Mouse (Mus musculus): ENCODE data around the gene Tpra1. TPM values are rescaled to one million over a fixed set of nuclear protein-coding genes. Genes with fewer than 3 reads are reported as not detected.

Tpra1 gene
- polyA plus RNA-seq, 1 experiment from 2014 or later, result 45.8 TPM

- 90% methylated on average over 12 of the region's 12 CpGs for WGBS
- H3K27me3 ChIP-seq (ENCODE audit: control insufficient read depth, insufficient read depth, low read length), result no peaks in the 10 kb centered on the region
- ATAC-seq (ENCODE audit: low FRiP score) (no peak), DNase-seq (ENCODE audit: low spot score) (no peak)
- no peaks in the 10 kb centered on the region for H3K9me3 ChIP-seq (ENCODE audit: control insufficient read depth, low read length)
- H3K4me1 ChIP-seq (replicated peaks; ENCODE audit: control insufficient read depth, insufficient read depth, low read length), result 0 out of 2 replicates have a peak, but pooled peaks cover 5% of the 10 kb centered on the region
- no peak overlapping the region for H3K4me2 ChIP-seq (replicated peaks)
- no peak overlapping the region for H3K4me3 ChIP-seq (replicated peaks; ENCODE audit: low read length)
- peaks cover 24% of the 10 kb centered on the region for H3K36me3 ChIP-seq (replicated peaks; ENCODE audit: control insufficient read depth, insufficient read depth)
- peak overlapping the region; percentile 26; the same call in 1 of the 2 replicates for H3K27ac ChIP-seq
- H3K9ac ChIP-seq, result no peak overlapping the region
These were observed 16.2 kb upstream of the Tpra1 start for GRCm38 (mm10) chr6:88885644-88886416.

- Histone ChIP-seq H3K36me3 (replicated peaks; ENCODE audit: control insufficient read depth, insufficient read depth) (peaks cover 27% of the 10 kb centered on the region), H3K27me3 (ENCODE audit: control insufficient read depth, insufficient read depth, low read length) (no peaks in the 10 kb centered on the region), H3K4me3 (replicated peaks; ENCODE audit: low read length) (no peak overlapping the region), H3K9ac (no peak overlapping the region), H3K4me2 (replicated peaks) (no peak overlapping the region), H3K4me1 (replicated peaks; ENCODE audit: control insufficient read depth, insufficient read depth, low read length) (0 out of 2 replicates have a peak, but pooled peaks cover 5% of the 10 kb centered on the region), H3K9me3 (ENCODE audit: control insufficient read depth, low read length) (no peaks in the 10 kb centered on the region), H3K27ac (0 out of 2 replicates have a peak overlapping the region, but pooled peaks have one; percentile 26)
- ATAC-seq (ENCODE audit: low FRiP score) (peak; percentile 55), DNase-seq (ENCODE audit: low spot score) (no peak)
- 57% methylated on average over 2 of the region's 2 CpGs for WGBS
These were observed 15.6 kb upstream of the Tpra1 start for GRCm38 (mm10) chr6:88886417-88886967.

DNA sequence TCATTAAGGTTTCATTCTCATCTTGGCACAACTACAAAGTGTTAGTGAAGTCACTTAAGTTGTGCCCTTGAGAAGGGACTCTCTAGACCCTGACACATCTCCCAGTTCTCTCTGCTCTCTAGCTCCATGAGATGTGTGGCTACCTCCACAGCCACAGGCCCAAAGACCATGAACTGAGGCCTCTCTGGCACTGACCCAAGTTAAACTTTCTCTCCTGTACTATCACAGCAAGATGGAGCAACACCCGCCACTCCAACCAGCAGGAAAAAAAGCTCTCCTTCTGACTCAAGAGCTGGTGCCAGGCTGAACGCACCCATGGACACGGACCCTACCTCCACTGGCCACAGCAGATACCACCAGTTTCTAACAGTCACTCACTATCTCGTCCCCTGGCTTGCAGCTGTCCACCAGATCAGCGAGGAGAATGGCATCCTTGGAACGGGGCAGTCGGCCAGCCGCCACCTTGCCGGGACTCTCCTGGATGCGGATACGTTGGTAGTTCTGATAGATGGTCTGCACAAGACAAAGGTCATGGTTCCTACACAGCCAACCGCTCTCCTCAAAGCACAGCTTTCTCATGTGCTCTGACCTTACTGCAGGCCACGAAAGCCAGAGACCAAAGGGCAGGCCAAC, 12.5 kb upstream of the Tpra1 start:
- H3K27ac ChIP-seq, result no peak overlapping the region
- no peak for DNase-seq (ENCODE audit: low spot score)
- WGBS, result 94% methylated on average over 13 of the region's 13 CpGs

DNA sequence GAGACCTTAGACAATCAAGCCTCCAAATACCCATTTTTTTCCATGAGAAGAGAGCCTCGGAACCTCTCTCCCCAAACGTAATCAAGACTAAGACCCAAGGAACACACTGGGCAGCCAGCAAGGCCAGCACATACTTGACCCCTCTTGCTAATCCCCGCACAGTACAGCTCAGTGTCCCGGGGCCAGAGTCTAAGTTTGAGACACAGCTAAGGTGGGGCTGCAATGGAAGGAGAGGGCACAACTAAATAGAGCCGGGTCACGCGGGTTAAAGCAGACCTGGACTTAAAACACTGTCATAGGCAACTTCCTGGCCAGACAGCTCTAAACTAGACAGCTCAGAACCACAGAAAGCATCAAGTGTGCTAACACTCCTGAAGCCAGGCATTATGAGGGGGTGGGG, 11.2 kb upstream of the Tpra1 start:
- 94% methylated on average over 7 of the region's 7 CpGs for WGBS
- no peak for ATAC-seq (ENCODE audit: low FRiP score)
- H3K36me3 ChIP-seq (replicated peaks; ENCODE audit: control insufficient read depth, insufficient read depth), result peaks cover 30% of the 10 kb centered on the region

More for the DNA sequence above, 12.5 kb upstream of the Tpra1 start:
- no peak for ATAC-seq (ENCODE audit: low FRiP score)
- 0 out of 2 replicates have a peak, but pooled peaks cover 5% of the 10 kb centered on the region for H3K4me1 ChIP-seq (replicated peaks; ENCODE audit: control insufficient read depth, insufficient read depth, low read length)
- H3K4me2 ChIP-seq (replicated peaks), result no peak overlapping the region
- H3K36me3 ChIP-seq (replicated peaks; ENCODE audit: control insufficient read depth, insufficient read depth), result peaks cover 33% of the 10 kb centered on the region
- no peaks in the 10 kb centered on the region for H3K27me3 ChIP-seq (ENCODE audit: control insufficient read depth, insufficient read depth, low read length)
- H3K9ac ChIP-seq, result no peak overlapping the region
- H3K4me3 ChIP-seq (replicated peaks; ENCODE audit: low read length), result no peak overlapping the region
- no peaks in the 10 kb centered on the region for H3K9me3 ChIP-seq (ENCODE audit: control insufficient read depth, low read length)

DNA sequence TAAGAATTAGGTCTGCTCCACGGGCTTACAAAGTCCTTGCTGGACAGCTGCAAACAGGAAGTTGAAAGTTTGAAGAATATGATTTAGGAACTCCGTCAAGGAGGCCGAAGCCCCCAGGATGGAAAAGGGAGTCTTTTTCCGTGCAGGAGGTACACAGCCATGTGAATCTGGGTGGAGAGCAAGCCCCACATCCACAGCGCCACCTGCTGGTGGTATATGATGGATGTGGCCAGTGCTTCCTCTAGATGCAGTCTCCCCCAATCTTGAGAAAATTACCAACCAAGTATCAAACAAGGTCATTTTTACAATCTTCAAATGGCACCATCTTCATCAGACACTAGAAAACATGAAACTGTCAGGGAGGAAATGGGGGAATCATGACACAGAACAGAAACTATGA, 8.5 kb upstream of the Tpra1 start:
- WGBS, result 57% methylated on average over 5 of the region's 5 CpGs
- Histone ChIP-seq H3K9me3 (ENCODE audit: control insufficient read depth, low read length) (no peaks in the 10 kb centered on the region), H3K4me1 (replicated peaks; ENCODE audit: control insufficient read depth, insufficient read depth, low read length) (0 out of 2 replicates have a peak, but pooled peaks cover 3% of the 10 kb centered on the region), H3K4me3 (replicated peaks; ENCODE audit: low read length) (no peak overlapping the region), H3K4me2 (replicated peaks) (no peak overlapping the region), H3K27ac (no peak overlapping the region), H3K9ac (no peak overlapping the region), H3K27me3 (ENCODE audit: control insufficient read depth, insufficient read depth, low read length) (no peaks in the 10 kb centered on the region), H3K36me3 (replicated peaks; ENCODE audit: control insufficient read depth, insufficient read depth) (peaks cover 21% of the 10 kb centered on the region)
- ATAC-seq (ENCODE audit: low FRiP score) (no peak), DNase-seq (ENCODE audit: low spot score) (peak; percentile 79)

More for the DNA sequence above, 11.2 kb upstream of the Tpra1 start:
- Histone ChIP-seq H3K4me1 (replicated peaks; ENCODE audit: control insufficient read depth, insufficient read depth, low read length) (0 out of 2 replicates have a peak, but pooled peaks cover 5% of the 10 kb centered on the region), H3K4me2 (replicated peaks) (no peak overlapping the region), H3K9me3 (ENCODE audit: control insufficient read depth, low read length) (no peaks in the 10 kb centered on the region), H3K27ac (no peak overlapping the region), H3K4me3 (replicated peaks; ENCODE audit: low read length) (no peak overlapping the region), H3K9ac (no peak overlapping the region), H3K27me3 (ENCODE audit: control insufficient read depth, insufficient read depth, low read length) (no peaks in the 10 kb centered on the region)
- no peak for DNase-seq (ENCODE audit: low spot score)

- Histone ChIP-seq H3K9ac (no peak overlapping the region), H3K27me3 (ENCODE audit: control insufficient read depth, insufficient read depth, low read length) (no peaks in the 10 kb centered on the region), H3K36me3 (replicated peaks; ENCODE audit: control insufficient read depth, insufficient read depth) (peaks cover 8% of the 10 kb centered on the region; the same call in 1 of the 2 replicates), H3K4me1 (replicated peaks; ENCODE audit: control insufficient read depth, insufficient read depth, low read length) (0 out of 2 replicates have a peak, but pooled peaks cover 3% of the 10 kb centered on the region), H3K4me3 (replicated peaks; ENCODE audit: low read length) (no peak overlapping the region), H3K27ac (no peak overlapping the region), H3K9me3 (ENCODE audit: control insufficient read depth, low read length) (no peaks in the 10 kb centered on the region), H3K4me2 (replicated peaks) (no peak overlapping the region)
- WGBS, result 94% methylated on average over 6 of the region's 6 CpGs
- no peak for DNase-seq (ENCODE audit: low spot score)
- ATAC-seq (ENCODE audit: low FRiP score), result no peak
These were observed 6.1 kb upstream of the Tpra1 start for GRCm38 (mm10) chr6:88895943-88896342.

- no peak for DNase-seq (ENCODE audit: low spot score)
- Histone ChIP-seq H3K27ac (no peak overlapping the region), H3K36me3 (replicated peaks; ENCODE audit: control insufficient read depth, insufficient read depth) (peaks cover 2% of the 10 kb centered on the region; the same call in 1 of the 2 replicates), H3K4me1 (replicated peaks; ENCODE audit: control insufficient read depth, insufficient read depth, low read length) (peaks cover 10% of the 10 kb centered on the region), H3K27me3 (ENCODE audit: control insufficient read depth, insufficient read depth, low read length) (no peaks in the 10 kb centered on the region), H3K9ac (no peak overlapping the region), H3K4me3 (replicated peaks; ENCODE audit: low read length) (no peak overlapping the region), H3K4me2 (replicated peaks) (peak overlapping the region; percentile 88), H3K9me3 (ENCODE audit: control insufficient read depth, low read length) (no peaks in the 10 kb centered on the region)
- 60% methylated on average over 7 of the region's 7 CpGs for WGBS
- ATAC-seq (ENCODE audit: low FRiP score), result no peak
These were observed 4.8 kb upstream of the Tpra1 start for GRCm38 (mm10) chr6:88897246-88897645.

DNA sequence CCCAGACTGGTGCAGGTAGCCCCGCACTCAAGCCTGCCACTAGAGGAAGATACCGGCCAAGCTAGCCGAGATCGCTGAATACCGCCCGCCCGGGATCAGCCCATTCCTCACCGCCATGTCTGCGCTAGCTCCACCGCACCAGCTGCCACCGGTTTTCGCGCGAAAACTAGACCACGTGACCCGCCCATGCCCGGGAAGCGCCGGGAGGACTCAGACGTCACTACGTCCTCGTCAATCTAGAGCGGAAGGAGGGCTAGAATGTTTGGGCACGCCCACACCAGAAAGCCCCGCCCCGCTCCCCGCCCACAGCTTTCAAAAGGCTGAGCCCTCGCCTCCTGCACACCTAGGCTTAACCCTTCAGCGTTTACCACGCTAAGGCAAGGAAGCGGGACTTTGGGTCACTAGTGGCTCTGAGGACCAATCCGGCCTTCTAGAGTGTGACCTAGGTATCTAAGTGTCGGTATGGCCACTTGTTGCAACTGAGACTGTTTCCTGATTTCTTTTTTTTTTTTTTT, 3.5 kb upstream of the Tpra1 start, which contains the start of gene Mcm2:
Gene Mcm2 (minus strand): TSS at position 247 of the 515 bp plus-strand sequence.
- DNase-seq (ENCODE audit: low spot score), result peak; percentile 93
- WGBS, result under 1% methylated on average over 33 of the region's 33 CpGs
- H3K4me3 ChIP-seq (replicated peaks; ENCODE audit: low read length), result peak within 1 kb of the TSS; percentile 49

DNA sequence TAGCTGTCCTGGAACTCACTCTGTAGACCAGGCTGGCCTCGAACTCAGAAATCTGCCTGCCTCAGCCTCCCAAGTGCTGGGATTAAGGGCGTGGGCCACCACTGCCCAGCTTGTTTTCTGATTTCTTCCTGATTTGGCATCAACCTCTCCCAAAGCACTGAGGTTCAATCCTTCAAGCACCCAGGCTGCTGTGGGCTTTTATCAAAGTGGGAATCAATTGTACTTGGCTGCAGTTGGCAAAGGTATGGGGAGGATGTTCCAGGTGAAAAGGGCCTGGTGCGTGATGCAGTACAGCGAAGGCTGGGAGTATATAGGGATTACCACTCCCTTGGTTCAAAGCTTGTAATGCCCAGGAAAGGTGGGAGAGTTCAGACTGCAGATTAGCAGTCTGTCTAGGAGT, 3.0 kb upstream of the Tpra1 start:
- Histone ChIP-seq H3K9me3 (ENCODE audit: control insufficient read depth, low read length) (no peaks in the 10 kb centered on the region), H3K36me3 (replicated peaks; ENCODE audit: control insufficient read depth, insufficient read depth) (no peaks in the 10 kb centered on the region; the same call in 1 of the 2 replicates), H3K9ac (no peak overlapping the region), H3K4me1 (replicated peaks; ENCODE audit: control insufficient read depth, insufficient read depth, low read length) (peaks cover 24% of the 10 kb centered on the region), H3K27me3 (ENCODE audit: control insufficient read depth, insufficient read depth, low read length) (no peaks in the 10 kb centered on the region), H3K4me2 (replicated peaks) (peak overlapping the region; percentile 88), H3K27ac (no peak overlapping the region), H3K4me3 (replicated peaks; ENCODE audit: low read length) (peak overlapping the region; percentile 49; the same call in 1 of the 2 replicates)
- DNase-seq (ENCODE audit: low spot score) (no peak), ATAC-seq (ENCODE audit: low FRiP score) (no peak)
- WGBS, result 61% methylated on average over 4 of the region's 4 CpGs

More for the DNA sequence above, 3.5 kb upstream of the Tpra1 start, which contains the start of gene Mcm2:
- H3K36me3 ChIP-seq (replicated peaks; ENCODE audit: control insufficient read depth, insufficient read depth), result no peaks in the 10 kb centered on the region; the same call in 1 of the 2 replicates
- no peaks in the 10 kb centered on the region for H3K9me3 ChIP-seq (ENCODE audit: control insufficient read depth, low read length)
- H3K9ac ChIP-seq, result peak within 1 kb of the TSS; percentile 64
- peak within 1 kb of the TSS; percentile 74 for H3K27ac ChIP-seq
- ATAC-seq (ENCODE audit: low FRiP score), result peak; percentile 78
- H3K4me1 ChIP-seq (replicated peaks; ENCODE audit: control insufficient read depth, insufficient read depth, low read length), result peaks cover 19% of the 10 kb centered on the region
- peak within 1 kb of the TSS; percentile 88 for H3K4me2 ChIP-seq (replicated peaks)
- no peaks in the 10 kb centered on the region for H3K27me3 ChIP-seq (ENCODE audit: control insufficient read depth, insufficient read depth, low read length)
